Mouse (Mus musculus) CH12.LX (cell line): ENCODE data around the gene Cd7. TPM values are rescaled to one million over a fixed set of nuclear protein-coding genes. Genes with fewer than 3 reads are reported as not detected.

Experiments used
- DNase-seq: peaks from one replicate; pipeline ENCODE4 v3.0.0-alpha.2; 2013; ENCODE audit errors: extremely low read depth
- H3K27ac ChIP-seq: 2 replicates; pipeline ENCODE4 v1.5.1; 2012; ENCODE audit warnings: low read depth, mild to moderate bottlenecking, control low read depth, moderate library complexity; ENCODE audit not compliant: insufficient read depth
- H3K27me3 ChIP-seq: replicated peaks from 2 replicates; pipeline ENCODE3; 2012; ENCODE audit warnings: inconsistent platforms
- H3K36me3 ChIP-seq, 2 experiments: replicated peaks in 1 of 2; 2 replicates each; pipeline versions ENCODE3 to v1.6.1; 2012; ENCODE audit warnings: inconsistent platforms in 1 of 2, low read length in 1 of 2, mild to moderate bottlenecking in 1 of 2, mixed read lengths in 1 of 2, moderate library complexity in 1 of 2; ENCODE audit not compliant: control insufficient read depth in 1 of 2, insufficient read depth in 1 of 2
- H3K4me1 ChIP-seq, 2 experiments: 2 replicates each; pipeline ENCODE4 v1.6.1; 2012; ENCODE audit warnings: inconsistent platforms in 1 of 2, moderate library complexity in 1 of 2; ENCODE audit not compliant: insufficient read depth in 2 of 2, control insufficient read depth in 1 of 2
- H3K4me2 ChIP-seq: 2 replicates; pipeline ENCODE4 v1.6.1; 2012; ENCODE audit warnings: low read depth, mild to moderate bottlenecking, control low read depth; ENCODE audit not compliant: poor library complexity, insufficient read depth, severe bottlenecking
- H3K4me3 ChIP-seq, 3 experiments: fragments of 150-350 bp in 1 of 3; sonication (generic) in 1 of 3; replicated peaks in 1 of 3; 2 replicates each; pipeline versions ENCODE3 to v1.5.1; 2011 to 2012; ENCODE audit warnings: low read depth in 2 of 3, low read length in 2 of 3, mild to moderate bottlenecking in 2 of 3, moderate library complexity in 2 of 3, control low read depth in 1 of 3, improper control_type of control experiment in 1 of 3, inconsistent platforms in 1 of 3, mixed read lengths in 1 of 3; ENCODE audit not compliant: poor library complexity in 1 of 3
- H3K79me2 ChIP-seq: replicated peaks from 2 replicates; pipeline ENCODE4 v1.6.1; 2012; ENCODE audit warnings: mild to moderate bottlenecking, moderate library complexity; ENCODE audit not compliant: control insufficient read depth, poor library complexity, insufficient read depth, severe bottlenecking; ENCODE audit errors: extremely low read depth
- H3K9ac ChIP-seq: 2 replicates; pipeline ENCODE4 v1.6.1; 2012; ENCODE audit warnings: low read depth, mild to moderate bottlenecking, control low read depth, moderate library complexity; ENCODE audit not compliant: insufficient read depth
- H3K9me3 ChIP-seq: replicated peaks from 2 replicates; pipeline ENCODE3; 2012; ENCODE audit warnings: low read length, inconsistent platforms, mixed read lengths
- BHLHE40 ChIP-seq: IDR thresholded peaks from 2 replicates; pipeline ENCODE4 v1.6.1; 2011; ENCODE audit warnings: mild to moderate bottlenecking, low read depth, low read length, improper control_type of control experiment
- CTCF ChIP-seq, 2 experiments: IDR thresholded peaks in 1 of 2; conservative IDR thresholded peaks in 1 of 2; 2 replicates each; pipeline ENCODE4 v1.5.1; 2011 to 2012; ENCODE audit warnings: low read depth in 2 of 2, low read length in 2 of 2, improper control_type of control experiment in 1 of 2, inconsistent platforms in 1 of 2, mild to moderate bottlenecking in 1 of 2, moderate library complexity in 1 of 2
- HCFC1 ChIP-seq: IDR thresholded peaks from 2 replicates; pipeline ENCODE4 v1.6.1; 2012; ENCODE audit warnings: low read depth, mild to moderate bottlenecking, inconsistent platforms, low read length, improper control_type of control experiment
- IRF4 ChIP-seq: IDR thresholded peaks from 2 replicates; pipeline ENCODE4 v1.6.1; 2014; ENCODE audit warnings: low read depth, mild to moderate bottlenecking, inconsistent platforms, low read length, improper control_type of control experiment
- JUN ChIP-seq: IDR thresholded peaks from 2 replicates; pipeline ENCODE4 v1.6.1; 2011; ENCODE audit warnings: low read depth, mild to moderate bottlenecking, low read length, improper control_type of control experiment, moderate library complexity; ENCODE audit not compliant: insufficient read depth
- KAT2A ChIP-seq: IDR thresholded peaks from 2 replicates; pipeline ENCODE4 v1.6.1; 2012; ENCODE audit warnings: low read length, improper control_type of control experiment, inconsistent platforms; ENCODE audit not compliant: insufficient replicate concordance
- MXI1 ChIP-seq: IDR thresholded peaks from 2 replicates; pipeline ENCODE4 v1.6.1; 2011; ENCODE audit warnings: mild to moderate bottlenecking, low read depth, low read length, improper control_type of control experiment
- PAX5 ChIP-seq: IDR thresholded peaks from 2 replicates; pipeline ENCODE4 v1.6.1; 2012; ENCODE audit warnings: low read length, inconsistent platforms, mixed read lengths
- RAD21 ChIP-seq: IDR thresholded peaks from 2 replicates; pipeline ENCODE4 v1.6.1; 2011; ENCODE audit warnings: low read depth, mild to moderate bottlenecking, low read length, improper control_type of control experiment, moderate library complexity
- SMC3 ChIP-seq: IDR thresholded peaks from 2 replicates; pipeline ENCODE4 v1.6.1; 2011; ENCODE audit warnings: low read depth, low read length, improper control_type of control experiment
- TCF12 ChIP-seq: IDR thresholded peaks from 2 replicates; pipeline ENCODE4 v1.6.1; 2014; ENCODE audit warnings: low read depth, mild to moderate bottlenecking, inconsistent platforms, low read length, improper control_type of control experiment
- USF2 ChIP-seq: conservative IDR thresholded peaks from 2 replicates; pipeline ENCODE4 v1.6.1; 2011; ENCODE audit warnings: low read depth, low read length, improper control_type of control experiment
- ZKSCAN1 ChIP-seq: IDR thresholded peaks from 2 replicates; pipeline ENCODE4 v1.6.1; 2012; ENCODE audit warnings: low read depth, inconsistent platforms, low read length, improper control_type of control experiment, borderline replicate concordance
- ZMIZ1 ChIP-seq: IDR thresholded peaks from 2 replicates; pipeline ENCODE4 v1.6.1; 2012; ENCODE audit warnings: low read depth, mild to moderate bottlenecking, inconsistent platforms, low read length, improper control_type of control experiment
- dilution Hi-C: fragments of 300-500 bp; cut with MboI; formaldehyde crosslinking; loops from 2 replicates; pipeline ENCODE4 v1.14.3; 2020; ENCODE audit warnings: low sequenced_read_pairs; ENCODE audit not compliant: extremely low pct_unique_long_range_greater_than_20kb, extremely low pct_ligation_motif_present
- in situ Hi-C: fragments of 300-500 bp; cut with MboI; formaldehyde crosslinking; loops from 3 replicates; pipeline ENCODE4 v1.14.3; 2019; ENCODE audit warnings: low sequenced_read_pairs, low pct_ligation_motif_present, low pct_unique_long_range_greater_than_20kb, mixed read lengths
- polyA plus RNA-seq: library from polyadenylated mRNA; unstranded; fragments of >175 nt; gene quantifications from 2 replicates; pipeline ENCODE4 v1.2.1, GENCODE M21; 2012; ENCODE audit warnings: low read depth; ENCODE audit not compliant: insufficient read length
- total RNA-seq, 2 experiments: library from RNA; depleted of rRNA; stranded (reverse); fragments of 300-350 nt in 1 of 2; fragments of >200 nt in 1 of 2; gene quantifications; 2 replicates each; pipeline ENCODE4 v1.2.3; 2012 to 2014

The Cd7 gene
- total and polyA plus RNA-seq, 3 experiments, result 0.82 to 2.7 (median 1.0) TPM

GRCm38 (mm10) chr11:121064197-121064596 lies 25.0 kb upstream of the Cd7 start:
- TF ChIP-seq ZKSCAN1, result no peak
- TF ChIP-seq CTCF (conservative IDR thresholded peaks at IDR 0.05 in 1 of 2, IDR thresholded peaks at IDR 0.05 in 1 of 2; ENCODE audit: low read depth in 2 of 2, low read length in 2 of 2), result peak in 1 of 2 experiments; percentile 70; a peak in 2 of 4 replicates
- TF ChIP-seq SMC3, result peak; percentile 50
- 0 out of 2 replicates have a peak, but pooled peaks have one; percentile 35 for TF ChIP-seq IRF4
- no peak for TF ChIP-seq PAX5
- no peak for TF ChIP-seq TCF12
- TF ChIP-seq USF2, result no peak
- TF ChIP-seq RAD21, result peak; percentile 71
- no peak for TF ChIP-seq HCFC1
- no peak for TF ChIP-seq ZMIZ1
- TF ChIP-seq MXI1, result no peak
- TF ChIP-seq, all 38 proteins: peak for 4
- H3K36me3 ChIP-seq, result no peaks in the 10 kb centered on the region
- H3K9me3 ChIP-seq, result no peaks in the 10 kb centered on the region
- no peak overlapping the region for H3K4me3 ChIP-seq
- in situ Hi-C loops (loop anchor here (5.0 kb wide), 1 partner anchor 138 kb away; the partner anchor contains the start of genes Hexdc and Ogfod3), dilution Hi-C loops (no loop called here)
- no peak overlapping the region for H3K27ac ChIP-seq
- H3K9ac ChIP-seq, result no peak overlapping the region
- H3K4me2 ChIP-seq, result peak overlapping the region; percentile 9; the same call in 1 of the 2 replicates
- H3K4me1 ChIP-seq, result peaks cover 0 to 8% of the 10 kb centered on the region in 2 experiments; a peak in 2 of 4 replicates
- peak; percentile 19 for DNase-seq
- H3K27me3 ChIP-seq, result peaks cover 33% of the 10 kb centered on the region
- no peaks in the 10 kb centered on the region for H3K79me2 ChIP-seq

- dilution Hi-C loops (no loop called here), in situ Hi-C loops (loop anchor here (5.0 kb wide), 1 partner anchor 139 kb away; the partner anchor contains the start of genes Hexdc and Ogfod3)
- no peaks in the 10 kb centered on the region for H3K36me3 ChIP-seq
- no peak for TF ChIP-seq KAT2A
- no peak within 1 kb of the TSS for H3K4me3 ChIP-seq
- no peaks in the 10 kb centered on the region for H3K9me3 ChIP-seq
- H3K9ac ChIP-seq, result no peak within 1 kb of the TSS
- H3K4me1 ChIP-seq, result peaks cover 0 to 8% of the 10 kb centered on the region in 2 experiments; a peak in 2 of 4 replicates
- peak within 1 kb of the TSS; percentile 9; the same call in 1 of the 2 replicates for H3K4me2 ChIP-seq
- peaks cover 32% of the 10 kb centered on the region for H3K27me3 ChIP-seq
- DNase-seq, result no peak
- H3K27ac ChIP-seq, result no peak within 1 kb of the TSS
- no peaks in the 10 kb centered on the region for H3K79me2 ChIP-seq
These were observed 24.2 kb upstream of the Cd7 start, which contains the start of gene Sectm1b for GRCm38 (mm10) chr11:121063379-121063778. TSS of gene Sectm1b (minus strand) at chr11:121063569.

- no peak for DNase-seq
These were observed 22.4 kb upstream of the Cd7 start for GRCm38 (mm10) chr11:121061615-121062014.

More at GRCm38 (mm10) chr11:121061615-121062014, 22.4 kb upstream of the Cd7 start:
- Histone ChIP-seq H3K27me3 (peaks cover 34% of the 10 kb centered on the region), H3K4me1 (peaks cover 7 to 8% of the 10 kb centered on the region in 2 experiments; a peak in 3 of 4 replicates), H3K9ac (no peak overlapping the region), H3K4me3 (no peak overlapping the region), H3K79me2 (no peaks in the 10 kb centered on the region), H3K36me3 (no peaks in the 10 kb centered on the region), H3K9me3 (no peaks in the 10 kb centered on the region), H3K4me2 (no peak overlapping the region), H3K27ac (no peak overlapping the region)
- dilution Hi-C loops, result no loop called here
- peak; percentile 35; the same call in 1 of the 2 replicates for TF ChIP-seq BHLHE40
- TF ChIP-seq JUN, result no peak
- in situ Hi-C loops, result loop anchor here (5.0 kb wide), 1 partner anchor 141 kb away; the partner anchor contains the start of genes Hexdc and Ogfod3
